ENCODE assay signal across 9 mouse cellular contexts in genomic region chr11:33078036-33078435, GRCm38 (mm10).
DNase-seq lines count a peak whose midpoint lies in the region; ATAC-seq and TF ChIP-seq lines count a peak whose summit lies in the region.
"Had no signal": no experiment of that assay in that cellular context is flagged by ENCODE, and none has a peak within 500 bp of the region (broad histone marks: within the 10 kb centered on the region; RNA-seq: fewer than 3 reads in every experiment).

No protein-coding gene starts in this region.

- peaks cover 3% of the 10 kb centered on the region; the same call in 1 of the 2 replicates for H3K4me1 ChIP-seq in lung, embryonic 14.5 days (ENCODE audit: insufficient read depth)
- peaks cover 16% of the 10 kb centered on the region for H3K4me1 ChIP-seq in hindbrain, embryonic 12.5 days
- H3K4me1 ChIP-seq in midbrain, embryonic 15.5 days = no peaks in the 10 kb centered on the region

- H3K9ac ChIP-seq in lung, embryonic 14.5 days = no peak overlapping the region
- H3K9ac ChIP-seq in hindbrain, embryonic 12.5 days = no peak overlapping the region
- H3K9ac ChIP-seq in midbrain, embryonic 15.5 days = no peak overlapping the region

- no peak overlapping the region for H3K4me3 ChIP-seq in lung, embryonic 14.5 days (ENCODE audit: low read depth, low read length)
- no peak overlapping the region for H3K4me3 ChIP-seq in hindbrain, embryonic 12.5 days
- H3K4me3 ChIP-seq in midbrain, embryonic 15.5 days = no peak overlapping the region

- H3K27ac ChIP-seq in lung, embryonic 14.5 days (ENCODE audit: low read depth) = no peak overlapping the region
- H3K27ac ChIP-seq in hindbrain, embryonic 12.5 days = peak overlapping the region; percentile 57; the same call in 1 of the 2 replicates
- no peak overlapping the region for H3K27ac ChIP-seq in midbrain, embryonic 15.5 days

- ATAC-seq in lung, embryonic 14.5 days (ENCODE audit: insufficient read depth) = peak; percentile 74; the same call in 1 of the 2 replicates
- ATAC-seq in hindbrain, embryonic 12.5 days (ENCODE audit: low FRiP score) = no peak
- ATAC-seq in midbrain, embryonic 15.5 days (replicated peaks) = peak; percentile 42; the same call in 1 of the 2 replicates

- H3K27me3 ChIP-seq in lung, embryonic 14.5 days (ENCODE audit: insufficient read depth, low read length) = 0 out of 2 replicates have a peak, but pooled peaks cover 2% of the 10 kb centered on the region
- no peaks in the 10 kb centered on the region; the same call in 1 of the 2 replicates for H3K27me3 ChIP-seq in hindbrain, embryonic 12.5 days
- H3K27me3 ChIP-seq in midbrain, embryonic 15.5 days (replicated peaks) = no peaks in the 10 kb centered on the region

- 33% methylated on average over 7 of the region's 7 CpGs for WGBS in lung, embryonic 14.5 days
- WGBS in hindbrain, embryonic 12.5 days = 36% methylated on average over 7 of the region's 7 CpGs
- 37% methylated on average over 7 of the region's 7 CpGs for WGBS in midbrain, embryonic 15.5 days

- H3K4me2 ChIP-seq in lung, embryonic 14.5 days = no peak overlapping the region
- no peak overlapping the region for H3K4me2 ChIP-seq in hindbrain, embryonic 12.5 days (replicated peaks)
- H3K4me2 ChIP-seq in midbrain, embryonic 15.5 days = no peak overlapping the region

- no peaks in the 10 kb centered on the region for H3K36me3 ChIP-seq in lung, embryonic 14.5 days (ENCODE audit: insufficient read depth)
- no peaks in the 10 kb centered on the region for H3K36me3 ChIP-seq in hindbrain, embryonic 12.5 days
- no peaks in the 10 kb centered on the region for H3K36me3 ChIP-seq in midbrain, embryonic 15.5 days (replicated peaks)

- no peak for DNase-seq in lung, embryonic 14.5 days
- no peak for DNase-seq in lung, postnatal 36 days
- DNase-seq in kidney, postnatal 10 days = peak; percentile 60
- no peak for DNase-seq in layer of hippocampus, postnatal 36 days
- DNase-seq in layer of hippocampus, postnatal 10 days (ENCODE audit: low spot score in 2 of 2) = no peak
- DNase-seq in spleen, postnatal 4 days (ENCODE audit: low spot score in 2 of 2) = no peak
- DNase-seq: retina, postnatal 1 day had no signal

- H3K9me3 ChIP-seq in lung, embryonic 14.5 days (ENCODE audit: low read depth, low read length) = no peaks in the 10 kb centered on the region
- H3K9me3 ChIP-seq in hindbrain, embryonic 12.5 days (replicated peaks) = no peaks in the 10 kb centered on the region
- H3K9me3 ChIP-seq in midbrain, embryonic 15.5 days = no peaks in the 10 kb centered on the region

- TF ChIP-seq CTCF in lung, embryonic 14.5 days (IDR thresholded peaks at IDR 0.05; ENCODE audit: low read depth) = no peak
